Mouse (Mus musculus) 3T3-L1 (cell line): ENCODE data around the gene Tmeff2.

Experiments
- DNase-seq: peaks from one replicate; pipeline ENCODE4 v3.0.0-alpha.2; 2015; ENCODE audit warnings: low read depth, low spot score

Gene Tmeff2

GRCm38 (mm10) chr1:50979358-50980081 is 79.1 kb downstream of the Tmeff2 start:
- DNase-seq: no peak

GRCm38 (mm10) chr1:50980591-50980990 is 80.1 kb downstream of the Tmeff2 start:
- no peak for DNase-seq

GRCm38 (mm10) chr1:50981151-50981828 is 80.8 kb downstream of the Tmeff2 start:
- no peak for DNase-seq

GRCm38 (mm10) chr1:50990661-50991060 is 90.2 kb downstream of the Tmeff2 start:
- DNase-seq: no peak

GRCm38 (mm10) chr1:50994505-50994904 is 94.1 kb downstream of the Tmeff2 start:
- DNase-seq: no peak

- DNase-seq: no peak
Observed at GRCm38 (mm10) chr1:50999793-51000192, 99.3 kb downstream of the Tmeff2 start.

- no peak for DNase-seq
Observed at GRCm38 (mm10) chr1:51008344-51008743, 107.9 kb downstream of the Tmeff2 start.

- DNase-seq: no peak
Observed at GRCm38 (mm10) chr1:51040249-51040648, 139.8 kb downstream of the Tmeff2 start.

GRCm38 (mm10) chr1:51044810-51045209 is 144.4 kb downstream of the Tmeff2 start:
- DNase-seq: no peak

GRCm38 (mm10) chr1:51064549-51064948 is 164.1 kb downstream of the Tmeff2 start:
- DNase-seq: no peak

GRCm38 (mm10) chr1:51065652-51066051 is 165.2 kb downstream of the Tmeff2 start:
- DNase-seq: peak; percentile 54

GRCm38 (mm10) chr1:51068814-51069213 is 168.4 kb downstream of the Tmeff2 start:
- DNase-seq: no peak

- no peak for DNase-seq
Observed at GRCm38 (mm10) chr1:51069288-51069687, 168.8 kb downstream of the Tmeff2 start.

- DNase-seq: no peak
Observed at GRCm38 (mm10) chr1:51074076-51074475, 173.6 kb downstream of the Tmeff2 start.

- no peak for DNase-seq
Observed at GRCm38 (mm10) chr1:51075785-51076771, 175.6 kb downstream of the Tmeff2 start.

- no peak for DNase-seq
Observed at GRCm38 (mm10) chr1:51088921-51089320, 188.5 kb downstream of the Tmeff2 start.

- no peak for DNase-seq
Observed at GRCm38 (mm10) chr1:51089803-51090202, 189.4 kb downstream of the Tmeff2 start.

GRCm38 (mm10) chr1:51090212-51090761 is 189.8 kb downstream of the Tmeff2 start:
- no peak for DNase-seq

GRCm38 (mm10) chr1:51094713-51095112 is 194.3 kb downstream of the Tmeff2 start:
- no peak for DNase-seq

GRCm38 (mm10) chr1:51096848-51097598 is 196.6 kb downstream of the Tmeff2 start:
- peak; percentile 20 for DNase-seq

GRCm38 (mm10) chr1:51101034-51101590 is 200.7 kb downstream of the Tmeff2 start:
- no peak for DNase-seq
